15 mouse cellular contexts compared by ENCODE assay signal in genomic region chr11:52234509-52234908, GRCm38 (mm10). TPM values are rescaled to one million over a fixed set of nuclear protein-coding genes. Genes with fewer than 3 reads are reported as not detected.
DNase-seq lines count a peak whose midpoint lies in the region; ATAC-seq and TF ChIP-seq lines count a peak whose summit lies in the region.
"Had no signal": no experiment of that assay in that cellular context is flagged by ENCODE, and none has a peak within 500 bp of the region (broad histone marks: within the 10 kb centered on the region; RNA-seq: fewer than 3 reads in every experiment).

No protein-coding gene starts in this region.

- no peak for DNase-seq in heart, adult 18-20 months
- DNase-seq in lung, postnatal 0 days (ENCODE audit: low spot score) = no peak
- no peak for DNase-seq in lung, postnatal 10 days
- peak; percentile 26 for DNase-seq in NIH3T3 (ENCODE audit: low read depth)
- no peak for DNase-seq in liver, embryonic 13.5 days
- no peak for DNase-seq in layer of hippocampus, postnatal 36 days
- DNase-seq: gastrocnemius, postnatal 25 days; lung, postnatal 4 days; retina, postnatal 1 day had no signal

- H3K4me1 ChIP-seq in heart, embryonic 14.5 days (ENCODE audit: control insufficient read depth in 2 of 2, insufficient read depth in 2 of 2, low read length in 2 of 2) = peaks cover 5 to 26% of the 10 kb centered on the region in 2 experiments; a peak in 2 of 4 replicates
- H3K4me1 ChIP-seq in lung, postnatal 0 days (ENCODE audit: insufficient read depth, low read depth, low read length) = peaks cover 20% of the 10 kb centered on the region; the same call in 1 of the 2 replicates
- peaks cover 27% of the 10 kb centered on the region for H3K4me1 ChIP-seq in liver, embryonic 13.5 days (replicated peaks)

- no peaks in the 10 kb centered on the region for H3K9me3 ChIP-seq in heart, embryonic 14.5 days (ENCODE audit: control insufficient read depth, low read length)
- H3K9me3 ChIP-seq in lung, postnatal 0 days (ENCODE audit: low read length) = no peaks in the 10 kb centered on the region
- H3K9me3 ChIP-seq in liver, embryonic 13.5 days (replicated peaks) = no peaks in the 10 kb centered on the region

- no peak overlapping the region; the same call in 1 of the 2 replicates for H3K4me2 ChIP-seq in heart, embryonic 14.5 days (ENCODE audit: low read length)
- no peak overlapping the region for H3K4me2 ChIP-seq in lung, postnatal 0 days (replicated peaks; ENCODE audit: low read depth, low read length)
- H3K4me2 ChIP-seq in liver, embryonic 13.5 days = peak overlapping the region; percentile 38

- TF ChIP-seq EP300 in lung, postnatal 0 days (IDR thresholded peaks at IDR 0.05) = no peak

- ATAC-seq in heart, embryonic 14.5 days (ENCODE audit: insufficient number of reproducible peaks, insufficient read depth, low FRiP score, low read depth) = no peak
- no peak for ATAC-seq in lung, postnatal 0 days
- ATAC-seq in liver, embryonic 13.5 days (ENCODE audit: low read depth) = no peak
- ATAC-seq: intestine, postnatal 0 days had no signal

- H3K27ac ChIP-seq in heart, embryonic 14.5 days (replicated peaks in 1 of 2; ENCODE audit: control insufficient read depth in 1 of 2, insufficient read depth in 1 of 2, low read depth in 2 of 2, low read length in 2 of 2) = no peak overlapping the region
- H3K27ac ChIP-seq in lung, postnatal 0 days (ENCODE audit: low read length) = 0 out of 2 replicates have a peak overlapping the region, but pooled peaks have one; percentile 6
- H3K27ac ChIP-seq in liver, embryonic 13.5 days = no peak overlapping the region

- no peak for TF ChIP-seq CTCF in lung, postnatal 0 days (IDR thresholded peaks at IDR 0.05)

- H3K9ac ChIP-seq in heart, embryonic 14.5 days (ENCODE audit: low read length) = 0 out of 2 replicates have a peak overlapping the region, but pooled peaks have one; percentile 9
- no peak overlapping the region for H3K9ac ChIP-seq in lung, postnatal 0 days (replicated peaks; ENCODE audit: low read depth)
- H3K9ac ChIP-seq in liver, embryonic 13.5 days = peak overlapping the region; percentile 30; the same call in 1 of the 2 replicates

- H3K4me3 ChIP-seq in heart, embryonic 14.5 days (ENCODE audit: control insufficient read depth in 1 of 2, insufficient read depth in 1 of 2, low read depth in 1 of 2, low read length in 2 of 2) = no peak overlapping the region
- no peak overlapping the region for H3K4me3 ChIP-seq in lung, postnatal 0 days (ENCODE audit: low read depth, low read length)
- peak overlapping the region; percentile 13; the same call in 1 of the 2 replicates for H3K4me3 ChIP-seq in liver, embryonic 13.5 days (replicated peaks)

- peaks cover 30% of the 10 kb centered on the region for H3K36me3 ChIP-seq in heart, embryonic 14.5 days (ENCODE audit: control insufficient read depth, insufficient read depth, low read length)
- H3K36me3 ChIP-seq in lung, postnatal 0 days (ENCODE audit: insufficient read depth, low read length) = 0 out of 2 replicates have a peak, but pooled peaks cover 4% of the 10 kb centered on the region
- peaks cover 37% of the 10 kb centered on the region for H3K36me3 ChIP-seq in liver, embryonic 13.5 days

- no peaks in the 10 kb centered on the region for H3K27me3 ChIP-seq in heart, embryonic 14.5 days (ENCODE audit: control insufficient read depth, insufficient read depth, low read length)
- H3K27me3 ChIP-seq in lung, postnatal 0 days (replicated peaks; ENCODE audit: insufficient read depth, low read length) = no peaks in the 10 kb centered on the region
- no peaks in the 10 kb centered on the region for H3K27me3 ChIP-seq in liver, embryonic 13.5 days

RNA-seq across cellular contexts. Expression of gene Skp1a, which starts 2.7 kb away (rescaled TPM):
- 468 and 534 TPM in 2 replicates for polyA plus RNA-seq in heart, embryonic 14.5 days (2014; fragmentation: Nextera tagmentation; extraction: Ambion mirVana)
- total RNA-seq in heart, adult 18-20 months (2021) = 100 to 1,000 TPM; 266 to 277 TPM
- polyA plus RNA-seq in lung, postnatal 0 days (2015; fragmentation: Nextera tagmentation; extraction: Ambion mirVana) = 552 and 571 TPM in 2 replicates
- polyA plus RNA-seq in liver, embryonic 13.5 days (2015; fragmentation: Nextera tagmentation; extraction: Ambion mirVana) = 377 and 461 TPM in 2 replicates
- total RNA-seq in layer of hippocampus, postnatal 36 days (2021) = 100 to 1,000 TPM; 456 to 518 TPM

RNA-seq across cellular contexts. Expression of gene Olfr1371, which starts 20.7 kb away (rescaled TPM):
- not detected in 2 replicates for polyA plus RNA-seq in heart, embryonic 14.5 days (2014; fragmentation: Nextera tagmentation; extraction: Ambion mirVana)
- total RNA-seq in heart, adult 18-20 months (2021) = not detected
- not detected in 2 replicates for polyA plus RNA-seq in lung, postnatal 0 days (2015; fragmentation: Nextera tagmentation; extraction: Ambion mirVana)
- polyA plus RNA-seq in liver, embryonic 13.5 days (2015; fragmentation: Nextera tagmentation; extraction: Ambion mirVana) = not detected in 2 replicates
- not detected for total RNA-seq in layer of hippocampus, postnatal 36 days (2021)
- total RNA-seq: common myeloid progenitor, adult 5-6 weeks; gastrocnemius, postnatal 25 days; hematopoietic stem cell, adult 5-6 weeks; left cerebral cortex, postnatal 14 days had no signal
- polyA plus RNA-seq: erythroblast, embryonic 14.5 days; intestine, postnatal 0 days had no signal

RNA-seq across cellular contexts. Expression of gene Tcf7, which starts 48.3 kb away (rescaled TPM):
- polyA plus RNA-seq in heart, embryonic 14.5 days (2014; fragmentation: Nextera tagmentation; extraction: Ambion mirVana) = 2.2 and 2.5 TPM in 2 replicates
- 1 to 10 TPM in 1 of 2 experiments, under 1 TPM in 1; 0.55 to 6.6 TPM for total RNA-seq in heart, adult 18-20 months (2021)
- polyA plus RNA-seq in lung, postnatal 0 days (2015; fragmentation: Nextera tagmentation; extraction: Ambion mirVana) = 14.7 and 14.8 TPM in 2 replicates
- polyA plus RNA-seq in liver, embryonic 13.5 days (2015; fragmentation: Nextera tagmentation; extraction: Ambion mirVana) = 1.9 and 2.0 TPM in 2 replicates
- 1 to 10 TPM; 2.6 to 2.9 TPM for total RNA-seq in layer of hippocampus, postnatal 36 days (2021)
